Mouse (Mus musculus) liver, embryonic 15.5 days (tissue): ENCODE results near the gene Esrrg. TPM values are rescaled to one million over a fixed set of nuclear protein-coding genes. Genes with fewer than 3 reads are reported as not detected.

ENCODE experiments used
- ATAC-seq: fragments of 200-750 bp; cut with Nextera tagmentation; 2 replicates; pipeline ENCODE4 v1.8.0; 2017; ENCODE audit warnings: moderate number of reproducible peaks, mild to moderate bottlenecking, moderate library complexity; ENCODE audit not compliant: insufficient read depth
- H3K27ac ChIP-seq: fragments of 300-500 bp; sonication (generic); replicated peaks from 2 replicates; pipeline ENCODE4 v1.5.1; 2015; ENCODE audit warnings: mild to moderate bottlenecking, inconsistent platforms
- H3K27me3 ChIP-seq: fragments of 300-500 bp; sonication (generic); 2 replicates; pipeline ENCODE4 v1.6.1; 2015; ENCODE audit warnings: mild to moderate bottlenecking, inconsistent platforms
- H3K36me3 ChIP-seq: fragments of 300-500 bp; sonication (generic); replicated peaks from 2 replicates; pipeline ENCODE4 v1.6.1; 2015; ENCODE audit warnings: moderate library complexity, mild to moderate bottlenecking, inconsistent platforms
- H3K4me1 ChIP-seq: fragments of 300-500 bp; sonication (generic); replicated peaks from 2 replicates; pipeline ENCODE4 v1.6.1; 2015; ENCODE audit warnings: inconsistent platforms
- H3K4me2 ChIP-seq: fragments of 300-500 bp; sonication (generic); 2 replicates; pipeline ENCODE4 v1.6.1; 2015; ENCODE audit warnings: moderate library complexity, mild to moderate bottlenecking, inconsistent platforms
- H3K4me3 ChIP-seq: fragments of 300-500 bp; sonication (generic); replicated peaks from 2 replicates; pipeline ENCODE4 v1.5.1; 2015; ENCODE audit warnings: mild to moderate bottlenecking, inconsistent platforms
- H3K9ac ChIP-seq: fragments of 300-500 bp; sonication (generic); 2 replicates; pipeline ENCODE4 v1.6.1; 2015; ENCODE audit warnings: moderate library complexity, mild to moderate bottlenecking, inconsistent platforms
- H3K9me3 ChIP-seq: fragments of 300-500 bp; sonication (generic); replicated peaks from 2 replicates; pipeline ENCODE4 v1.6.1; 2016; ENCODE audit warnings: inconsistent platforms
- WGBS: fragments of 180-500 bp; shearing (Covaris S2); methylation state at CpG from one replicate; pipeline ENCODE4 v1.1.7; 2015; ENCODE audit warnings: mixed read lengths; ENCODE audit not compliant: insufficient replicate concordance; 5-methylcytosine and 5-hydroxymethylcytosine counted together
- polyA plus RNA-seq: library from polyadenylated mRNA; unstranded; fragments of >200 nt; fragmentation: Nextera tagmentation; extraction: Ambion mirVana; gene quantifications from 2 replicates; pipeline ENCODE4 v1.2.1, GENCODE M21; 2015

The Esrrg gene
- polyA plus RNA-seq, 1 experiment from 2014 or later: 0.22 TPM

DNA sequence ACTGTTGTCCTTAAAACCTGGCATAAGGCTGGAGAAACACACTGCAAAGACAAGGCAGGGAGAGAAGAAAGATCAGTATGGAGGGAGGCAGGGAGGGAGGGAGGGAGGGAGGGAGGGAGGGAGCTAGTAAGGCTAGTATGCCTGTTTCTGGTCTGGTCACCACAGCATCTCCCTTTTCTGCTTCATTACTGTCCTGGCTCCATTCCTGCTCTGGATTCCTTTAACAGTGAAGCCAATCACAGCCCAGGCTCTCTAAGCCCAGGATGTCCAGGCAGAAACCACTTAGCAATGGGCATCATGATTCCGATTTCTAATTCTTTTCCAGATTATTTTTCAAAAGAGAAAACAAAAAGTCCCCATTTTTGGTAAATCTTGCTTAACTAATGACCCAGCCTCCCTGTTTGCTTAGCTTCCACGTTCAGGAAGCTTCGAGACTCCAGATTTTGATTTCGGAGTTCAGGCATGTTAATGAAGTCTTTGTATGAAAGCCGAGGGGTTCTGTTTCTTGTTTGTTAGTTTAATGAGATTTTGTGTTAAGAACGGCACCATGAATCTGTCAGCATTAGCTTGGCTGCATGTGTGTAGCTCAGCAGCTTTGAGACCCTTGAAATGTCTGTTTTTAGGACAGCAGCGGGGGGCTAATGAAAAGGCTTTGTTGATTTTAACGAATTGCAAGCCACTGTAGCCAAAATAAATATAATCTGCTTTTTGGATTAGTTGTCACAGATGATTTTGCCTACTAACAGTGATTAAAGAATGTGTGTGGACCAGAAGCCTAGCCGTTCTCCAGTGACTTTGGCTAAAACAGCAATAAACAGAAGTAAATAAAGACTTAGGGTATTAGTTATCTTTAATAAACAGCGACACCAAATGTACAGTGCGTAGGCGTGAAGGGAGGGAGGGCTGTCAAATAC, 199.1 kb downstream of the Esrrg start:
- H3K9ac ChIP-seq: no peak overlapping the region
- no peaks in the 10 kb centered on the region for H3K36me3 ChIP-seq
- no peaks in the 10 kb centered on the region for H3K9me3 ChIP-seq
- no peaks in the 10 kb centered on the region for H3K27me3 ChIP-seq
- H3K4me2 ChIP-seq: no peak overlapping the region
- H3K4me3 ChIP-seq: no peak overlapping the region
- H3K4me1 ChIP-seq: no peaks in the 10 kb centered on the region
- no peak for ATAC-seq
- H3K27ac ChIP-seq: no peak overlapping the region
- 59% methylated on average over 12 of the region's 12 CpGs for WGBS

DNA sequence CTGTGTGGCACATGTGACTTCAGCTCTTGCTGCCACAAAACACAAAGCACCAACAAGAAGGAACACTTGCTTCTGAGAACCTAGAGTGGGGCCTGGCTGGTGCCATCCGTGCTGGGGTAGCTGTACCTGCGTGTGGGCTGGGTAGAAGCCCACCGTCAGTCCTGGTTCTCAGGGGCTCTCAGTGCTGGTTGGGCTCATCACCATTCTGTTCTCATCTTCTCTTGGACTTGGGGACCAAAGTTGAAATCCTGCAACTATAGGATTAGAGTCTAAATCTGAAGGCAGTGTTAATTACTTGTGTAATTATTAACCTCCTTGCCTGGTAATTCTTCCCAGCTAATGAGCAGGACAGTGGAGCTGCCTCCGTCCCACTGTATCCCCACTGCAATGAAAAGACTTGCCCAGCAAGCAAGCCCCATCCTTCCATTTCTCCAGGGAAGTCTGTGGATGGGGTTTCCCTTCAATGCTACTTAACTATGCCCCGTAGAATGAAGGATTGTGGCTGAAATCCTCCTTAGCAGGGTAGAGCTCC, 199.9 kb downstream of the Esrrg start:
- ATAC-seq: no peak
- H3K27me3 ChIP-seq: no peaks in the 10 kb centered on the region
- no peaks in the 10 kb centered on the region for H3K36me3 ChIP-seq
- no peaks in the 10 kb centered on the region for H3K4me1 ChIP-seq
- no peaks in the 10 kb centered on the region for H3K9me3 ChIP-seq
- no peak overlapping the region for H3K9ac ChIP-seq
- H3K4me3 ChIP-seq: no peak overlapping the region
- 65% methylated on average over 5 of the region's 5 CpGs for WGBS
- H3K4me2 ChIP-seq: no peak overlapping the region
- no peak overlapping the region for H3K27ac ChIP-seq

DNA sequence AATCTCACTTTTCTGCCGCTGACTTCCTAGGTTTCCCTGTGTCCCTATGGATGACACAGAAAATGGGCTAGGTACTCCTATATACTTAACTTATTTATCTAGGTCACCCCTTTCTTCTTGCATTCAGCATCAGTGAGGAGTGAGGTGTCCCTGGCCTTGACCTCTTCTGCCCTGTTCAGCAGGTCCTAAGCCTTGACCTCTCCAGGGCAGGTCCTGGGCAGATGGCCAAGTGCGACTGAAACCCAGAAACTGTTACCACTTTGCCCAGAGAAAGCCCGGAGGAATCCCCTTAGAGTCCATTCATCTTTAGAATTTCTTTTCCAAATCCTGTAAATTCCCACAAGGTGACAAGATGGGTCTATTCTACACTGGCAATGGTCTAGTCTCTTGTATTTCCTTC, 201.0 kb downstream of the Esrrg start:
- ATAC-seq: no peak
- no peak overlapping the region for H3K4me2 ChIP-seq
- no peak overlapping the region for H3K27ac ChIP-seq
- no peaks in the 10 kb centered on the region for H3K4me1 ChIP-seq
- 61% methylated on average over 3 of the region's 3 CpGs for WGBS
- H3K36me3 ChIP-seq: no peaks in the 10 kb centered on the region
- H3K27me3 ChIP-seq: no peaks in the 10 kb centered on the region
- H3K4me3 ChIP-seq: no peak overlapping the region
- H3K9ac ChIP-seq: no peak overlapping the region
- H3K9me3 ChIP-seq: no peaks in the 10 kb centered on the region

DNA sequence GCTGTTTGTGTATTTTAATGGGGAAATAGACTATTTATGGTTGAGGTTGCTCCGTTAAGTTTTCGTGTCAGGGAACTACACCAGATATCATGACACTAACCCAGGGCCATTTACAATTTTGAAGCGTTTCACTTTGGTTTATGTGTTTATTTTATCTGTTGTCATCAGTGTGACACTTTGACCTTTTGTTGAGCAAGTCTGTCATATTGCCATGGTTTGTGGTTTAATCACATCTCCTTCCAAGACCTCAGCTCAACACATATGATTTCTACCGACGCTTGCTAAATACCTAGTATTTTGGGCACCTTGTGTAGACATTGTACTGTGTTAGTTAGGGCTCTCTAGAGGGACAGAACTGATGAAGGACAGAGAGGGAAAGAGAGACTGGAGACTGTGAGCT, 210.8 kb downstream of the Esrrg start:
- Histone ChIP-seq H3K27ac (no peak overlapping the region), H3K4me3 (no peak overlapping the region), H3K9me3 (no peaks in the 10 kb centered on the region), H3K4me1 (no peaks in the 10 kb centered on the region), H3K36me3 (no peaks in the 10 kb centered on the region), H3K27me3 (no peaks in the 10 kb centered on the region), H3K4me2 (no peak overlapping the region), H3K9ac (no peak overlapping the region)
- WGBS: 69% methylated on average over 5 of the region's 5 CpGs
- ATAC-seq: no peak

DNA sequence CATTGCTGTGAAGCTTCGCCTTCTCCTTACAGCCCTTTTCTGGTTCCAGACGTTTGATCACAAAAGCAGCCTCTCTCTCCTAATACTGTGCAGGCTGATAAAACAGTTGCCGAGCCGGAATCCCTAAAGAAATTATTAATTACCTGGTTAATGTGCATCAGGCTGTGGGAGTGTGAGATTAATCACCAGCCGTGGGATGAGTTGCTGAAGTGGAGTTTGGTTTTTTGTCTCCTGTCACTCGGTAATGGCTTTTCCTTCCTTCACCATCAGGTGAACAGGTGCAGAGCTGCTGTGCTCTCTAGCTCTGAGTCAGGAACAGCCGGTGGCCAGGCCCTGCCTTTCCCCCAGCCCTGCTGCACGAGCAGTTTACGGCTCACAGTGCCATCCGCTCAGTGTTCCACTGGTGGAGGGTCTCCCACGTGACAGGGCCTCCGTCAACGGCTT, 212.8 kb downstream of the Esrrg start:
- no peaks in the 10 kb centered on the region for H3K36me3 ChIP-seq
- no peak overlapping the region for H3K27ac ChIP-seq
- no peak overlapping the region for H3K4me3 ChIP-seq
- ATAC-seq: no peak
- no peak overlapping the region for H3K4me2 ChIP-seq
- H3K9me3 ChIP-seq: no peaks in the 10 kb centered on the region
- H3K27me3 ChIP-seq: no peaks in the 10 kb centered on the region
- 0 out of 2 replicates have a peak, but pooled peaks cover under 1% of the 10 kb centered on the region for H3K4me1 ChIP-seq
- WGBS: 65% methylated on average over 13 of the region's 13 CpGs
- no peak overlapping the region for H3K9ac ChIP-seq

DNA sequence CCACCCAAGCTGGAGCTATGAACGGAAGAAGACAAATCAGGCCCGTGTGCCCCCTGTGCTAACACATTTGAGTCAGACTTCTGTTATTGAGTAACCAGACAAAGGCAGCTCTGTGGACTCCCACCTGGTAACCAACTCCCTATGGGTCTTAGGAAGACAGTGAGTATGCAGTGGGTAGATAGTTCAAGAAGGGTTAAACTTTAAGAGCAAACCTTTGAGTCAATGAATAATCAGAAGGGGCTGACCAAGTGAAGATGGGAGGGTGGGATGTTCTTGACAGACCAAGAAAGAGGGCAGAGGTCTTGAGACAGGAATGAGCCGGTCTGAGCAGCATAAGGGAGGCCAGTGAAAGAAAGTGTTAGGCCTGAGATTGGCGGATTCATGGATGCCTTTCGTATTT, 214.8 kb downstream of the Esrrg start:
- Histone ChIP-seq H3K9me3 (no peaks in the 10 kb centered on the region), H3K4me1 (0 out of 2 replicates have a peak, but pooled peaks cover 3% of the 10 kb centered on the region), H3K4me2 (no peak overlapping the region), H3K4me3 (no peak overlapping the region), H3K27ac (no peak overlapping the region), H3K9ac (no peak overlapping the region), H3K27me3 (no peaks in the 10 kb centered on the region), H3K36me3 (no peaks in the 10 kb centered on the region)
- no peak for ATAC-seq
- 63% methylated on average over 5 of the region's 5 CpGs for WGBS

DNA sequence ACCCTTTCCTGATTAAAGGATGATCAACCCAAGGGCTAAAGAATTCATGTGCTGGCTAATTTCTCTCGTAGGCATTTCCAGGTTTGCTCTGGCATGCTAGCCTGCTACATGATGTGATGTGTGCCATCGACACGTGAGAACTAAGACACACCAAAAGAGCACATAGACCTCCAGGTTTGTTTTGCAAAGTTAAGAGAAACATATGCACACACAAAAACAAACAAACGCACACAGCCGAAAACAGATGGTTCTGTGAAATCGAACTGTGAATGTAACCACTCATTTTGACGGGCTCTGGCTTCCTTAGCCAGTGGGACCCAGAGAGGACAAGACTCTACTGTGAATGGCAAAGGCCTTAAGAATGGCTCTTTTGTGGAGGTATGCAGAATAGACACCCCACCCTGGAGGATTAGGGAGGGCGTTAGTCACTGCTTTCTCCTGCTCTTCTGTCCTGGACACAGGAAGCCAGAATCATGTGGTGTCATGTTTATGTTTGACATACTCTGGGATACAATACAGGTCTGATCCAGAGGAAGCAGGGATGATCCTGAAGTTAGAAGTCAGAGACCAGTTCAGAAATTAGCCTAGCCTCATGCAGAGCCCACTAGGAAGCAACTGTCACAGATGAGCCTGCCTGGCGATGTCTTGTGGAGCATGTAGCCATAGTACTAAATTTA, 217.0 kb downstream of the Esrrg start:
- Histone ChIP-seq H3K36me3 (no peaks in the 10 kb centered on the region), H3K9me3 (no peaks in the 10 kb centered on the region), H3K27me3 (no peaks in the 10 kb centered on the region), H3K4me1 (0 out of 2 replicates have a peak, but pooled peaks cover 3% of the 10 kb centered on the region), H3K4me2 (no peak overlapping the region), H3K9ac (no peak overlapping the region), H3K27ac (no peak overlapping the region), H3K4me3 (no peak overlapping the region)
- WGBS: 68% methylated on average over 9 of the region's 9 CpGs
- no peak for ATAC-seq

DNA sequence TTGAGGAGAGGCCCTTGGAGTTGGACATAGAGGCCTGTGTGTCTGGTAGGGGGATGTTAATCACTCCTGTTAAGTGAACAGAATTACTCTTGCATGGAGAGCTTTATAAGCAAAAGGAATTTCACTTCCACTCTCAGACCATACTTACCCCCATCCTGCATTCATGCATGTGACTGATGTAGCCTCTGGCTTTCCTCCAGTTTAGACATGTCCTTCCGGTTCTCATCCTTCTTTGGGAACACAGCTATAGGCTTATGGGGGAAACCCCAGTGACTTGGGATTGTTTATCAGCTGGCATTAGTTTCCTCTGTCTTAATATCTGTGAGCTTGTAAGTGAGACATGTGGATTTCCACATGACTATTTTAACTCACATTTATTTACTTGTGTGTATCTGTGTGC, 217.5 kb downstream of the Esrrg start:
- 51% methylated on average over 1 of the region's 1 CpGs for WGBS
- no peak for ATAC-seq
- Histone ChIP-seq H3K4me2 (no peak overlapping the region), H3K9me3 (no peaks in the 10 kb centered on the region), H3K36me3 (no peaks in the 10 kb centered on the region), H3K27ac (no peak overlapping the region), H3K27me3 (no peaks in the 10 kb centered on the region), H3K9ac (no peak overlapping the region), H3K4me3 (no peak overlapping the region), H3K4me1 (0 out of 2 replicates have a peak, but pooled peaks cover 3% of the 10 kb centered on the region)

DNA sequence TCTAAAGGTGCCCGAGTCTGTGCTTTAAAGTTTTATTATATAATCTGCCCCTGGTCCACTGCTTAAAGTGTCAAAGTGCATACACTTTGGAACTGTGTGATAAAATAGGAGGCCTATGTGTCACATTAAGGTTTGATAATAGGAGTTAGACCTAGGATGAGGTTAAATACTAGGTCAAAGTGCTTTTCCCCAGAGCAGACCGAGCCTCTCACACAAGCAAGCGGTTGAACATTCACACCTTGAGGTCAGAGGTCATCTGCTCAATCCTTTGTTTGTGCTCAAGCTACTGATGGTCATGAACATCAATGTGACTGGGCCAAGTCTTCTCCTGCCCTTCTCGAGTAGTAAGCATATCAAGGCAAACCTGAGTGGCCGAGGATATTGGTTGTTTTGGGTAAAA, 218.3 kb downstream of the Esrrg start:
- Histone ChIP-seq H3K9ac (no peak overlapping the region), H3K4me3 (no peak overlapping the region), H3K27ac (no peak overlapping the region), H3K4me2 (no peak overlapping the region), H3K36me3 (no peaks in the 10 kb centered on the region), H3K4me1 (0 out of 2 replicates have a peak, but pooled peaks cover 3% of the 10 kb centered on the region), H3K9me3 (no peaks in the 10 kb centered on the region), H3K27me3 (no peaks in the 10 kb centered on the region)
- no peak for ATAC-seq
- WGBS: 63% methylated on average over 5 of the region's 5 CpGs

DNA sequence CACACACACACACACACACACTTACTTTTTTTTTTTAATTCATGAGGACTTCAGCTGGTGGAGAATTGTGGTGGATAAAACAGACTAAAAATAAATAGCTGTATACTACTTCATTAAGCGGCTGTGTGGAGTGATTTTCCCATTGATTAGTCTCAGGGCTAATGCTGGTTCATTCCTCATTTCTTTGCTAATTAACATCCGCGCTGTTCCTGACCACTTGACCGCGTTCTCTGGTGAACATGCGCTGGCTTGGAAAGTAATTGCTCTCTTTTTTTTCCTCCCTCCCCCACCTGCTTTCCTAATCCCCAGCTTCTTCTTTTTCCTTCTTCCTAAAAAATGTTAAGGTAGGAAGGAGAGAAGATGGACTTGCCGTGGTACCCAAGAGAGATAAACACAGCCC, 222.3 kb downstream of the Esrrg start:
- WGBS: 77% methylated on average over 7 of the region's 7 CpGs

DNA sequence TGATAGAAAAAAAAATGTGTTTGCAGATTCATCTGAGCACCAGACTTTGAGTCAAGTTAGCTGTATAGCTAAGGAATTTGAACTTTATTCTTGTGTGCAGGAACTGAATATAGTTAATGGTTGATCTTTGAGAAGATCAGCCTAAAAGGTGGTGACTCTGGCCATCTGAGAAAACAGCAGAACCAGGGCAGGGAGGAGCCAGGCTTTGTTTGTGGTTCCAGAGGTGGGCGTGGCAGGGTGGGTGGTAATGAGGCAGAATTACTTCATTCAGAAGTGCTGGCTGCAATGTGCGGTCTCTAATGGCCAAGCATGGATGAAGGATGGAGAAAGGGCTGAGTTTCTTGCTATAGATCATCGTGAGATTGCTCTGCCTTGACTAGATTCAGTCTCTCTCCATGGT, 224.3 kb downstream of the Esrrg start:
- H3K36me3 ChIP-seq: no peaks in the 10 kb centered on the region
- WGBS: 38% methylated on average over 3 of the region's 3 CpGs

More for the DNA sequence above, 222.3 kb downstream of the Esrrg start:
- H3K9ac ChIP-seq: no peak overlapping the region
- no peak overlapping the region for H3K4me3 ChIP-seq
- H3K4me1 ChIP-seq: 0 out of 2 replicates have a peak, but pooled peaks cover 3% of the 10 kb centered on the region
- H3K9me3 ChIP-seq: no peaks in the 10 kb centered on the region
- H3K36me3 ChIP-seq: no peaks in the 10 kb centered on the region
- ATAC-seq: no peak
- H3K27me3 ChIP-seq: no peaks in the 10 kb centered on the region
- no peak overlapping the region for H3K4me2 ChIP-seq
- H3K27ac ChIP-seq: no peak overlapping the region

More for the DNA sequence above, 224.3 kb downstream of the Esrrg start:
- Histone ChIP-seq H3K9ac (no peak overlapping the region), H3K9me3 (no peaks in the 10 kb centered on the region), H3K4me1 (no peaks in the 10 kb centered on the region), H3K4me2 (no peak overlapping the region), H3K27me3 (no peaks in the 10 kb centered on the region), H3K27ac (no peak overlapping the region), H3K4me3 (no peak overlapping the region)
- no peak for ATAC-seq
